Mouse (Mus musculus): ENCODE results near the gene Cpsf4.

DNA sequence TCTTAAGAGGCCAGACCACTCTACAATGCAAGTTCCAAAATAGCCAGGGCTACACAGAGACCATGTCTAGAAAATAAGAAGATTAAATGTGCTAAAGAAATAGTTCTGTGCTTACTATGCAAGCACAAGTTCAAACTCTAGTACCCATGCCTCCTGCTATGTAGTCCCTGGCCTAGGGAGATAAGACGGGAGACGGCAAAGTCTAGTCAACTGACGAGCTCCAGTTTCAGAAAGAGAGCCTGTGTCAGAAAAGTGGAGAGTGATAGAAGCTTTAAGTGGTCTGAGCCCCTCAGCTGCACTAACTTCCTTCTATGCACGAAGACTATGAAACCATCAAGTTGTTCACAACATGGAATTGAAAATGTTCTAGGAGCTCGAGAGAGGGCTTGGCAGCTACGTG, 17.7 kb upstream of the Cpsf4 start:
- TF ChIP-seq CTCF (IDR thresholded peaks at IDR 0.05; ENCODE audit: low read depth) (no peak), EP300 (IDR thresholded peaks at IDR 0.05; ENCODE audit: low read depth) (no peak)
